Mouse (Mus musculus) gonadal fat pad, adult 2 months (tissue): ENCODE data around the gene Acads. TPM values are rescaled to one million over a fixed set of nuclear protein-coding genes. Genes with fewer than 3 reads are reported as not detected.

ENCODE experiments used
- DNase-seq: peaks from one replicate; pipeline ENCODE4 v3.0.0-alpha.2; 2012; ENCODE audit warnings: low read depth
- polyA plus RNA-seq: library from polyadenylated mRNA; depleted of rRNA; stranded (reverse); fragments of >200 nt; gene quantifications from 2 replicates; pipeline ENCODE4 v1.2.3, GENCODE M21; 2012; rRNA removed

The Acads gene
- polyA plus RNA-seq, 1 experiment = 151 TPM

DNA sequence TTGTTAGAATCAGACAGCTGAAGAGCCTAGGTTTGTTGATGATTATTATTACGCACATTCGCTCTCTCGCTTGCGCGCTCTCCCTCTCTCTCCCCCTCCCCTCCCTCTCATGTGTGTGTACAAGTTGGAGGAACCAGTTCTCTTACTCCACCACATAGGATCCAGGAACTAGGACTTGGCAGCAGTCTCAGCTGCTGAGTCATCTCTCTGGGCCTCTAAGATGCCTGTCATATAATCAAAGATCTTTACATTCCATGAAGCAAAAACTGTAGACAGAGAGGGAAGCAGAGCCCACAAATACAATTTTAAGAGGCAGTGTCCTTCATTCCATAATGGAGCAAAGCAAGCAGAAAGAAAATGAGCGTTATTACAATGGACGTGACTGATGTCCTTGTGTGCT is 47.0 kb downstream of the Acads start:
- peak; percentile 87 for DNase-seq

DNA sequence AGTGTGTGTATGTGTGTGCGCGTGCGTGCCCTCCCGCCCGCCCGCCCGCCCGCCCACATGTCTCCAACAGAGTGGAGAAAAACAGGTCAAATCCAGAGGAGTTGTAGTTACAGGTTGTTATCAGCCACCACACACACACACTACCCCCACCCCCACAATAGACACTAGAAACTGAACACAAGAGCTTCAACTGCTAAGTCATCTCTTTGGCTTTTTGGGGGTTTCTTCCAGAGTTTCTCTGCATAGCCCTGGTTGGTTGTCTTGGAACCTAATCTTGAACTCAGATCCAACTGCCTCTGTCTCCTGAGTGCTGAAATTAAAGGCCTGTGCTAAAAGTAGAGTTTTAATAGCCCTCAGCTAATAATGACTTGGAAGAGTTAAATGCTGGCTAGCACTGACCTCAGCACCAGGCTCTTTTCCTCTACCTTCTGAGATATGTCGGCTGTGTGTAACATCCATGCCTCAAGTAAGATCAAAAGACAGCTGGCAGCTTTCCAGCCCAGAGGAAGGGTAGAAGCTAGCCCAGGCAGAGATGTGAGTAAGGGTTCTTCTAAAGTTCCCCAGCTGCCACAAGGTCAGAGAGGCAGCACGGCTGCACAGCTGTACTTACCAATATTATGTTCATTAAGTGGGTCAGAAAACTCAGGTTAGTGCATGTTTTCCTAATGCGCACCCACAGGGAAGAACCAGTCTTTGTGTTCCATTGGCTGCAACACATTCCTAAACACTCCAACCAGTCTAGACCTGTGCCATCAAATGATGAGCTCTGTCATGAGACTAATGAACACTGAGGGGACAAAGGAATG is 47.8 kb downstream of the Acads start:
- DNase-seq = peak; percentile 83

DNA sequence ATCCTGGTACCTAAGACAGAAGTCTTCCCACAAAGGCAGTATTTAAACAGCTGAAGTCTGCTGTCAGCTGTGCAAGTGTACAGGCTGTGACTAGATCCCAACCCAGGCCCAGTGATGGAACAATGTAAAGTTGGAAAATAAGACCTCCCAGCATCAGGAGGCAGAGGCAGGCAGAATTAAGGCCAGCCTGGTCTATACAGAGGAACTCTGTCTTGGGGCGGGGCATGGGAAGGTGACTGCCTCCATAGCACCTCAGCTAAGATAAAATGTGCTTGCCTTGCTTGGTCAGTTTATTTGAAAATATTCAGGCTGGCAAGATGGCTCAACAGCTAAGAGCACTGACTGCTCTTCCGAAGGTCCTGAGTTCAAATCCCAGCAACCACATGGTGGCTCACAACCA is 48.7 kb downstream of the Acads start:
- DNase-seq = no peak

DNA sequence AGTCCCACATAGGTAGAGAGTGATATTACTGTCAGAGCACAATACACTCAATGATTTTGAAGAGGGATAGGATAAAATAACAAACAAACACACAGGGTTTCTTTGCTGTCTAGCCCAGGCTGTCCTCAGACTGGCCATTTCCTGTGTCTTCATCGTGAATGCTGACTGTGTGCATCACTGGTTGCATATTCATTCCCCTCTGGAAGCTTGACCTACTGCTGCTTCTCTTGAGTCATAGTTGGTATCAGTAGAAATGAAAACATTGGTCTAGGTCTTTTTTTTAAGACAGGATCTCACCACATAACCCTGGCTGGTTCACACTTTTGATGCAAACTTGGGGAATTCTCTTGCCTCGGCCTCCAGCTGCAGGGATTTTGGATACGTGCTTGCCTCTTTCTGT is 49.5 kb downstream of the Acads start:
- DNase-seq = no peak

DNA sequence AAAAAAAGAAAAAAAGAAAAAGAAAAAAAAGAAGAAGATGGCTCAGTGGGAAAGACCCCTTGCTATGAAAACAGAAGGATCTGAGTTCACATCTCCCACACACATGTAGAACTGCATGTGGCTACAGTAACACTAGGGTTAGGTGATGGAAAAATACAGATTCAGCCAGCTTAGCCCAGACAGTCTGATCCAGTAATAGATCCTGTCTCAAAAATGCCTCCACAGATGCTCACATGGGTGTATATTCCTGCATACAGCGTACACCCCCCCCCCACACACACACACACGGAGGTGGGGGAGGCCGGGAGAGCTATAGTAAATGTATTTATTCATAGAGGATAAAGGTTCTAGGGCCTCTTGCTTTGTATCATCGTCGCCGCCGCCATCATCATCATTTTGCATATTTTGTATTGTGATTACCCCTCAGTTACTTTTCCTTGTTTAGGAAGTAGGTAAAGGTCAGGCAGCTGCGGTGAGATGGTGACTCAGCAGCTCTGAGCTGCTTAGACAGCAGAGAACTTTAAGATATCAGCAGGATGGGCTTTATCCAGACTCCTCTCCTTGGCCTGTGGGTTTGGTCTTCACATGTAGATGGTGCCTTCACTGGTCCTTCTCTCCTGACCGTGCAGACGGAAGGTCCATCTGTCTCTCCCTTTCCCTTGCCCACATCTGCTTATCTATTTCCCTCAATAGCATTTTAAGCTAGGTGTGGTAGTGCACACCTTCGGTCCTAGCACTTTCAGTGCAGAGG is 50.3 kb downstream of the Acads start:
- DNase-seq = no peak

DNA sequence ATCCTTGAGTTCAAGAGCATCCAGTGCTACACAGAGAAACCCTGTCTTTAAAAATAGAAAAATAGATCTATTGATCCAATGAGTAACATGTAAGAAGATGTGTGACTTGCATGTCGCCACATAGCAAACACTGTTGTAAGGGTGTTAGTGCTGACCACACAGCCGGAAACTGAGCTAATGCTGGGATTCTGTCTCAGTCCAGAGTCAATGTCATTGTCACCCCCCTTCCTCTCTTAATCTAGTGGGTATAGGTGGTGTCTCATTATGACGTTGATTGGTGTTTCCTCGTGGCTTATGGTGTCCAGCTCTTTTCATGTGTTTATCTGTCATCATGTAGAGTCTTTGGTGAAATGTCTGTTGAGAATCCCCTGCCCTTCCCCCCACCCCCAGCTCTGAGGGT is 52.9 kb downstream of the Acads start:
- DNase-seq = no peak

DNA sequence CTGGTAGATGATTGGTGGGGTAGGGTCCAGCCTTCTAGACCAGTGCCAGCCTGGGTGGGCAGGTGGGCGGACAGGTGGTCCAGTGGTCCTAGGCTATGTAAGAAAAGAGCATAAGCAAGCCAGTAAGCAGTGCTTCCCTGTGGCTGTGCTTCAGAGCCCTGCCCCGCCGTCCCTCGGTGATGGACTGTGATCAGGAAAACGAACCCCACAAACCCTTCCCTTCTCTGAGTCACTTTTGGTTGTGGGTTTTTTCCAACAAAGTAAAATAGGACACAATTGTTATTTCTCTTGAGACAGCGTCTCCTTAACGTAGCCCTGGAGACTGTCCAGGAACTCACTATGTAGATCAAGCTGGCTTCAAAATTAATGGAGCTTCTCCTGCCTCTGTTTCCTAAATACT is 55.8 kb downstream of the Acads start:
- no peak for DNase-seq

DNA sequence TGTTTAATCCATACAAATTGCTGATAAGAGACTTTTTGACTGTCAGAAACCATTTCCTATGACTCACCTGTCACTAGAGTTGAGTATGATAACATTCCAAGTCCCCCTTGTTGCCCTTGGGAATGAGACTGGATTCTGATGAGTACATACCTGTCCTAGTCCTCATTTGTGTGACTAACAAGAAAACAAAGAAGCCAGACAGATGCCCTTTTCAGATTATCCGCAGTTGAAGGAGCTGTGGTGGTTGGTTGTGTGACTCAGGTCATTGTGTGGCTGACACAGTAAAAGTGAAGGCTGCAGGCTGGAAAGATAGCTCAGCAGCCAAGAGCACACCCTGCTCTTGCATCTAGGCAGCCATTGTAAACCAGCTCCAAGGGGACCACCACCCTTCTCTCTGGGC is 56.6 kb downstream of the Acads start:
- no peak for DNase-seq

DNA sequence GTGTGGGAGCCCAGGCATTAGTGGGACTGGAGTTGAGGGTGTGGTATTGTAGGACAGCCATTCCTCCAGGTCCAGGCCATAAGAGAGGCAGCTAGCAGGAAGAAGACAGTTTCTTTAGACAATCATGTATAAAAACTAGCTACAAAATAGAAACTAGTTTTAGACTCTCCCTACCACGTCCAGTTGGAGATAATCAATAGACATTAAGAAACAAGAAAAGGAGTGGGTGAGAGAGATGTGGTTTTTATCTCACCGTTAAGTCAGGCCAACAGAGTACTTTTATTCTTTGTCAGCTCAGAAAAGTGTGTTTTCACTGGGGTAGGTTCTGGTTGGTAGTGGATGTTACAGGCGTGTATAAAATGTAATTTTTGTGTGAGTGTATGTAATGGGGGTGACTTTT is 58.2 kb downstream of the Acads start:
- DNase-seq = no peak

Other genes with a start within 250 kb of the Acads start
- gene Oasl2, start 222.4 kb downstream of the Acads start, polyA plus RNA-seq = 9.2 and 10.1 TPM in 2 replicates
- 1.9 and 2.0 TPM in 2 replicates for gene Oasl1, start 196.1 kb downstream of the Acads start, polyA plus RNA-seq
- gene 2210016L21Rik, start 177.2 kb downstream of the Acads start, polyA plus RNA-seq = 21.0 and 27.0 TPM in 2 replicates
- gene Hnf1a, start 148.3 kb downstream of the Acads start, polyA plus RNA-seq = 0.18 and 0.55 TPM in 2 replicates
- gene Sppl3, start 108.2 kb downstream of the Acads start, polyA plus RNA-seq = 55.5 and 57.5 TPM in 2 replicates
- gene Gm10401, start 21.1 kb downstream of the Acads start, polyA plus RNA-seq = 0.30 TPM in 1 of 2 replicates, not detected in the other
- gene Unc119b, start 15.6 kb upstream of the Acads start, polyA plus RNA-seq = 78.3 and 91.3 TPM in 2 replicates
- 138 and 166 TPM in 2 replicates for gene Mlec, start 38.8 kb upstream of the Acads start, polyA plus RNA-seq
- 2.4 and 3.3 TPM in 2 replicates for gene Cabp1, start 75.0 kb upstream of the Acads start, polyA plus RNA-seq
- 108 and 125 TPM in 2 replicates for gene Pop5, start 116.5 kb upstream of the Acads start, polyA plus RNA-seq
- gene Rnf10, start 153.6 kb upstream of the Acads start, polyA plus RNA-seq = 162 and 183 TPM in 2 replicates
- 15.4 and 15.5 TPM in 2 replicates for gene Coq5, start 160.3 kb upstream of the Acads start, polyA plus RNA-seq
- gene Dynll1, start 181.7 kb upstream of the Acads start, polyA plus RNA-seq = 125 and 204 TPM in 2 replicates
- gene Srsf9, start 207.8 kb upstream of the Acads start, polyA plus RNA-seq = 40.3 and 55.6 TPM in 2 replicates
- 12.4 and 14.3 TPM in 2 replicates for gene Gatc, start 221.8 kb upstream of the Acads start, polyA plus RNA-seq
- gene Triap1, start 221.9 kb upstream of the Acads start, polyA plus RNA-seq = 19.1 and 28.7 TPM in 2 replicates
- gene Cox6a1, start 229.6 kb upstream of the Acads start, polyA plus RNA-seq = 1,933 and 1,974 TPM in 2 replicates